Mouse (Mus musculus) forebrain, embryonic 15.5 days (tissue): ENCODE results near the gene Uhrf2. TPM values are rescaled to one million over a fixed set of nuclear protein-coding genes. Genes with fewer than 3 reads are reported as not detected.
A peak's percentile ranks its signal among the peaks of the same experiment; 100 is the strongest.

Experiments
- ATAC-seq: fragments of 200-750 bp; cut with Nextera tagmentation; replicated peaks from 2 replicates; pipeline ENCODE4 v1.8.0; 2017; ENCODE audit warnings: mild to moderate bottlenecking, moderate TSS enrichment, moderate library complexity
- H3K27ac ChIP-seq: fragments of 300-500 bp; sonication (generic); replicated peaks from 2 replicates; pipeline ENCODE4 v1.5.1; 2015; ENCODE audit warnings: mild to moderate bottlenecking, inconsistent platforms
- H3K27me3 ChIP-seq: fragments of 300-500 bp; sonication (generic); 2 replicates; pipeline ENCODE4 v1.6.1; 2015; ENCODE audit warnings: inconsistent platforms
- H3K36me3 ChIP-seq: fragments of 300-500 bp; sonication (generic); 2 replicates; pipeline ENCODE4 v1.6.1; 2015; ENCODE audit warnings: mild to moderate bottlenecking, inconsistent platforms
- H3K4me1 ChIP-seq: fragments of 300-500 bp; sonication (generic); 2 replicates; pipeline ENCODE4 v1.6.1; 2015; ENCODE audit warnings: inconsistent platforms
- H3K4me2 ChIP-seq: fragments of 300-500 bp; sonication (generic); replicated peaks from 2 replicates; pipeline ENCODE4 v1.6.1; 2015; ENCODE audit warnings: mild to moderate bottlenecking, inconsistent platforms
- H3K4me3 ChIP-seq: fragments of 300-500 bp; sonication (generic); 2 replicates; pipeline ENCODE4 v1.5.1; 2015; ENCODE audit warnings: mild to moderate bottlenecking, inconsistent platforms
- H3K9ac ChIP-seq: fragments of 300-500 bp; sonication (generic); replicated peaks from 2 replicates; pipeline ENCODE4 v1.6.1; 2015; ENCODE audit warnings: mild to moderate bottlenecking, inconsistent platforms
- H3K9me3 ChIP-seq: fragments of 300-500 bp; sonication (generic); 2 replicates; pipeline ENCODE4 v1.6.1; 2016; ENCODE audit warnings: inconsistent platforms
- WGBS: fragments of 180-500 bp; shearing (Covaris S2); methylation state at CpG from one replicate; pipeline ENCODE4 v1.1.7; 2015; ENCODE audit warnings: mixed read lengths; 5-methylcytosine and 5-hydroxymethylcytosine counted together
- polyA plus RNA-seq: library from polyadenylated mRNA; unstranded; fragments of >200 nt; fragmentation: Nextera tagmentation; extraction: Ambion mirVana; gene quantifications from 2 replicates; pipeline ENCODE4 v1.2.1, GENCODE M21; 2015

Gene Uhrf2
- polyA plus RNA-seq, 1 experiment from 2014 or later = 69.1 TPM

- 43% methylated on average over 16 of the region's 16 CpGs for WGBS
- Histone ChIP-seq H3K4me1 (peaks cover 36% of the 10 kb centered on the region), H3K36me3 (no peaks in the 10 kb centered on the region), H3K27me3 (no peaks in the 10 kb centered on the region), H3K9ac (no peak overlapping the region), H3K9me3 (no peaks in the 10 kb centered on the region), H3K4me2 (no peak overlapping the region), H3K4me3 (no peak overlapping the region), H3K27ac (no peak overlapping the region)
- ATAC-seq = no peak
These were observed 82.8 kb downstream of the Uhrf2 start for GRCm38 (mm10) chr19:30112961-30113688.

GRCm38 (mm10) chr19:30114919-30115441 lies 84.7 kb downstream of the Uhrf2 start:
- 37% methylated on average over 14 of the region's 14 CpGs for WGBS
- Histone ChIP-seq H3K9me3 (no peaks in the 10 kb centered on the region), H3K4me1 (peaks cover 37% of the 10 kb centered on the region), H3K9ac (no peak overlapping the region), H3K27ac (0 out of 2 replicates have a peak overlapping the region, but pooled peaks have one; percentile 42), H3K4me2 (no peak overlapping the region), H3K36me3 (no peaks in the 10 kb centered on the region), H3K27me3 (no peaks in the 10 kb centered on the region), H3K4me3 (no peak overlapping the region)
- no peak for ATAC-seq

DNA sequence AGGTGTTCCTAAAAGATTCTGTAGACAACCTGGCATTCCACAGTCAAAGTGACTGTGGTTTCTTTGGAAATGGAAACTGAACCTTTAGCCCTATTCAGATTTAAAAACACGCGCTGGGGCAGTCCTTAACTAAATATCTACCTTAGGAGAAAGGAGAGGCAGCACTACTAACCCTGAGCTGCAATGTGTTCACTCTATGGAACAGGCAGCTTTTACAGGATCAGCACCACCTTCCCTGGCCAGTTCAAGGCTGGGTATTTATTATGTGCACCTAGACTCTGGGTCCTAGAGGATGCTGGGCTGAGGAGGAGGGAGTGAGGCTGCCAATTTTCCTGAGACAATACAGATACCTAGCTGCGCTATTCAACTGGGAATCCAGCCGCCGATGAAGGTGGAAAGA lies 85.3 kb downstream of the Uhrf2 start:
- ATAC-seq = no peak
- peaks cover 37% of the 10 kb centered on the region for H3K4me1 ChIP-seq
- no peak overlapping the region for H3K27ac ChIP-seq
- H3K4me2 ChIP-seq = no peak overlapping the region
- no peaks in the 10 kb centered on the region for H3K27me3 ChIP-seq
- no peaks in the 10 kb centered on the region for H3K36me3 ChIP-seq
- H3K4me3 ChIP-seq = no peak overlapping the region
- H3K9ac ChIP-seq = no peak overlapping the region
- no peaks in the 10 kb centered on the region for H3K9me3 ChIP-seq
- WGBS = 76% methylated on average over 5 of the region's 5 CpGs

- Histone ChIP-seq H3K27ac (peak overlapping the region; percentile 88), H3K4me2 (0 out of 2 replicates have a peak overlapping the region, but pooled peaks have one; percentile 18), H3K27me3 (no peaks in the 10 kb centered on the region), H3K9ac (no peak overlapping the region), H3K4me1 (peaks cover 37% of the 10 kb centered on the region), H3K9me3 (no peaks in the 10 kb centered on the region), H3K36me3 (no peaks in the 10 kb centered on the region), H3K4me3 (no peak overlapping the region)
- WGBS = 64% methylated on average over 4 of the region's 4 CpGs
- no peak for ATAC-seq
These were observed 86.9 kb downstream of the Uhrf2 start for GRCm38 (mm10) chr19:30117241-30117640.

- WGBS = 27% methylated on average over 9 of the region's 9 CpGs
- peaks cover 37% of the 10 kb centered on the region for H3K4me1 ChIP-seq
These were observed 87.5 kb downstream of the Uhrf2 start for GRCm38 (mm10) chr19:30117775-30118174.

GRCm38 (mm10) chr19:30118344-30119312 lies 88.3 kb downstream of the Uhrf2 start:
- 77% methylated on average over 17 of the region's 17 CpGs for WGBS
- no peak overlapping the region for H3K4me3 ChIP-seq
- no peaks in the 10 kb centered on the region for H3K36me3 ChIP-seq
- no peaks in the 10 kb centered on the region for H3K27me3 ChIP-seq
- peak; percentile 42 for ATAC-seq
- H3K27ac ChIP-seq = peak overlapping the region; percentile 88
- H3K9ac ChIP-seq = no peak overlapping the region
- H3K4me1 ChIP-seq = peaks cover 30% of the 10 kb centered on the region
- H3K4me2 ChIP-seq = peak overlapping the region; percentile 18; the same call in 1 of the 2 replicates
- H3K9me3 ChIP-seq = no peaks in the 10 kb centered on the region

More at GRCm38 (mm10) chr19:30117775-30118174, 87.5 kb downstream of the Uhrf2 start:
- no peaks in the 10 kb centered on the region for H3K9me3 ChIP-seq
- peak; percentile 88 for ATAC-seq
- no peaks in the 10 kb centered on the region for H3K36me3 ChIP-seq
- H3K9ac ChIP-seq = no peak overlapping the region
- H3K27ac ChIP-seq = peak overlapping the region; percentile 88
- H3K4me3 ChIP-seq = no peak overlapping the region
- H3K4me2 ChIP-seq = peak overlapping the region; percentile 18; the same call in 1 of the 2 replicates
- no peaks in the 10 kb centered on the region for H3K27me3 ChIP-seq

- ATAC-seq = peak; percentile 38
- Histone ChIP-seq H3K4me2 (no peak overlapping the region), H3K36me3 (no peaks in the 10 kb centered on the region), H3K4me1 (peaks cover 7% of the 10 kb centered on the region; the same call in 1 of the 2 replicates), H3K9ac (no peak overlapping the region), H3K9me3 (no peaks in the 10 kb centered on the region), H3K27me3 (no peaks in the 10 kb centered on the region), H3K27ac (peak overlapping the region; percentile 18; the same call in 1 of the 2 replicates), H3K4me3 (no peak overlapping the region)
- WGBS = 30% methylated on average over 7 of the region's 7 CpGs
These were observed 94.8 kb downstream of the Uhrf2 start for GRCm38 (mm10) chr19:30124999-30125669.

DNA sequence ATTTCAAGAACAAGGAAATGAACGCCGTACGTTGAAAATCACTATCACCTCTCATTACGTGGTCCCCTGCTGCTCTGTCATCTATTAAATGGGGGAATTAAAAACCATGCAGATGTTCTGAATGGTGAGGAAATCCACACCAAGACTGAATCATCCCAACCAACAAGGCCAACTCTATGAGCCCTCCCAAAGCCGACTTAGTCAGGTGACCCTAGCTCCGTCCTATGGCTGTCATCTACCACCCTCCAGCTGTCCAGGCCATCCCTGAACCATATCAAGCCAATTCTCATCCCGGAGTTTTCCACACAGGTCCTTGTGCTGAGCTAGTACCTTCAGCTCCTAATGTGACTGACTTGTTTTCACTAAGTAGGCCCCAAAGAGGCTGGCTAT lies 95.4 kb downstream of the Uhrf2 start:
- WGBS = 61% methylated on average over 7 of the region's 7 CpGs

GRCm38 (mm10) chr19:30128177-30128576 lies 97.9 kb downstream of the Uhrf2 start:
- Histone ChIP-seq H3K4me1 (peaks cover 7% of the 10 kb centered on the region; the same call in 1 of the 2 replicates), H3K27me3 (no peaks in the 10 kb centered on the region), H3K4me2 (no peak overlapping the region), H3K9me3 (no peaks in the 10 kb centered on the region), H3K36me3 (no peaks in the 10 kb centered on the region), H3K9ac (no peak overlapping the region), H3K27ac (no peak overlapping the region), H3K4me3 (no peak overlapping the region)
- WGBS = 76% methylated on average over 4 of the region's 4 CpGs
- ATAC-seq = peak; percentile 51

More for the DNA sequence above, 95.4 kb downstream of the Uhrf2 start:
- no peak overlapping the region for H3K9ac ChIP-seq
- no peaks in the 10 kb centered on the region for H3K9me3 ChIP-seq
- no peaks in the 10 kb centered on the region for H3K36me3 ChIP-seq
- no peak overlapping the region for H3K4me2 ChIP-seq
- no peak for ATAC-seq
- no peaks in the 10 kb centered on the region for H3K27me3 ChIP-seq
- H3K4me3 ChIP-seq = no peak overlapping the region
- H3K27ac ChIP-seq = 0 out of 2 replicates have a peak overlapping the region, but pooled peaks have one; percentile 18
- peaks cover 7% of the 10 kb centered on the region; the same call in 1 of the 2 replicates for H3K4me1 ChIP-seq

- H3K4me2 ChIP-seq = no peak overlapping the region
- no peaks in the 10 kb centered on the region for H3K27me3 ChIP-seq
- H3K4me1 ChIP-seq = no peaks in the 10 kb centered on the region
- H3K9ac ChIP-seq = no peak overlapping the region
- H3K9me3 ChIP-seq = no peaks in the 10 kb centered on the region
- no peak overlapping the region for H3K4me3 ChIP-seq
- no peak overlapping the region for H3K27ac ChIP-seq
- WGBS = 93% methylated on average over 1 of the region's 1 CpGs
- ATAC-seq = no peak
- no peaks in the 10 kb centered on the region for H3K36me3 ChIP-seq
These were observed 106.0 kb downstream of the Uhrf2 start for GRCm38 (mm10) chr19:30136308-30136707.
